Mouse (Mus musculus) layer of hippocampus, adult 9-10 months (tissue): ENCODE data around the gene Klc3.

Experiments used
- DNase-seq: peaks from one replicate; pipeline ENCODE4 v3.0.0; 2022; ENCODE audit warnings: low spot score

The Klc3 gene

GRCm38 (mm10) chr7:19409753-19410152, 5.8 kb upstream of the Klc3 start:
- no peak for DNase-seq

GRCm38 (mm10) chr7:19405417-19405816, 1.5 kb upstream of the Klc3 start:
- DNase-seq, result peak; percentile 71

DNA sequence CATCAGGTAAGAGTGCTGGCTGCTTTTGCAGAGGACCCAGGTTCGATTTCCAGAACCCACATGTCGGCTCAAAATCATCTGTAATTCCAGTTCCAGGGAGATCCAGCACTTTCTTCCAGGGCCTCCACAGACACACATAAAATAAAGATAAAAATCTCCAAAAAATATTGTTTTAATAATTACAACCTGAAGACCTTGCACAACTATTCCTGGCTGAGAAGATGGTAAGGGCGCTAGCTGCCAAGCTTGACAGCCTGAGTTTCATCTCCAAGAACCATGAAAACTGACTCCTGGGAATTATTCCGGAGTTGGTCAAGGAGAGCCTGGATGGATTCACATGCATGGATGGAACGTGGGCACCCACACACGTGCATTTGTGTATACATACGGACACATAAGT, 572 bp upstream of the Klc3 start, which contains the start of gene Ckm:
Gene Ckm, plus strand, starts transcription at position 301 of the 400 bp plus-strand sequence.
- DNase-seq, result no peak

DNA sequence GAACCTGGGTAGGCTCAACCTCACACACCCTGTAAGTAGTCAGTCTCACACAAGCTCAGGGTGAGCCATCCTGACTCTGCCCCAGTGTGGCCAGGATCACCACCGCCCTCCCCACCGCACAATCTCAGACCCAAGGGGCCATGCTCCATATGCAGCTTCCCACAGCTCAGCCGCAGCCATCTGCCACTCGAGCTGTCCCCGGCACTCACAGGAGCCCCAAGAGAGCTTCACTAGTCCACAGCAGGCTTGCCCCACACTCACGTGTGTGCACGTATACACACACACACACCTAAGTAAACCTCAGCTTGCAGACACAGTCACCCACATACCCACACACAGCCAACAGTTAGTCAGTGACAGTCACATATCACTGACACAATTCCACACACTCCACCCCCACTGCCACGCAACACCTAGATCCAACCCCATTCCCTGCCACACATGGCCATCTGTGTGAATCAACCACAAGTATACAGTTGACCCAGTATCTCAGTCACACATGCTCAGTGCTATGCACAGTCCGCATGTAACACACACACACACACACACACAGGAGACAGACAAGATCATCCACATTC, 1.3 kb downstream of the Klc3 start:
- no peak for DNase-seq

DNA sequence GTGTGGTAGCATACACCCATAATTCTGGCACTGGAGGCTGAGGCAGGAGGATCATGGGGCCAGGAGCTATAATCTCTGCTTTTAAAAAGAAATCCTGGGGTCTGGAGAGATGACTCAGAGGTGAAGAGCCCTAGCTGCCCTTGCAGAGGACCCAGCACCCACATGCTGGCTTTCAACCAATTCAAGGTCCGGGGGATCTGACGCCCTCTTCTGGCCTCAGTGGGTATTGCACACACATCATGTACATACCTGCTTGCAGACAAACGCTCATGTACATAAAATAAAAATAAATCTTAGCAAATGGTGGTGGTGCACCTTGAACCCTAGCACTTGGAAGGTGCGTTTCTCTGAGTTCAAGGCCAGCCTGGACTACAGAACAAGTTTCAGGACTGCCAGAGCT, 3.0 kb downstream of the Klc3 start:
- DNase-seq, result no peak

DNA sequence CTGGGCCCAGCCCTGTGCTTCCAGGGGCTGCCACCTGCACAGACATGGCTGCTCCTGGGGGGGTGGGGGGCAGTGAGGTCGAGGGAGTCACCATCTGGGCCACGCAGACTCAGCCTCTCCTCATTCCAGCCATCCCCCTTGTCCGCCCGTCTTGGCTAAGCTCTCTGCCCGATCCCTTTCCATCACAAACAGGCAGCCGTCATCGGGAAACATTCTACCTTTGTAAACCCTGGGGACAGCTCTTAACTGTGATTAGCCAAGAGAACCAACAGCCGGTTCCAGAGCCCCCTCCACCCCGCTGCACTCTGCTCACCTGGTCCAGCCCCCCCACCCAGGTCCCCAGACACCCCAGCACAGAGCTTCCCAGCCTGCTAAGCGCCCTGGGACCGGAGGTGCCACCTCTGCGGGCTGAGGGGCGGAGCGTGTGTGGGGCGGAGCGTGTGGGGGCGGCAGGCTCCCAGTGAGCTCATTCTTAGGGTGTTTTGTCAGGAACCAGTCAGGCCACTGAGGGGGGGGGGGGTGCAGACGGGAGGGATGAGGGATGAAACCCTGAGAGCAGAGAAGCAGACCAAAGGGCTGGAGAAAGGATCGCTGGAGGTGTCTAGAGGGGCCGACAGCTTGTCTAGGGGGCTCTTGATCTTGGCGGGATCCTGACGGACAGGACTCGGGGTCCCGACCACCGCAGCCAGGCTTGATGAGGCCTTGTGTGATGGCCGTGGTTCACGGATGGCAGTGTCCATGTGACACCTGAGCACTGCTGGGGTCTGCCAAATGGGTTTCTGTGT, 4.2 kb downstream of the Klc3 start:
- DNase-seq, result no peak

DNA sequence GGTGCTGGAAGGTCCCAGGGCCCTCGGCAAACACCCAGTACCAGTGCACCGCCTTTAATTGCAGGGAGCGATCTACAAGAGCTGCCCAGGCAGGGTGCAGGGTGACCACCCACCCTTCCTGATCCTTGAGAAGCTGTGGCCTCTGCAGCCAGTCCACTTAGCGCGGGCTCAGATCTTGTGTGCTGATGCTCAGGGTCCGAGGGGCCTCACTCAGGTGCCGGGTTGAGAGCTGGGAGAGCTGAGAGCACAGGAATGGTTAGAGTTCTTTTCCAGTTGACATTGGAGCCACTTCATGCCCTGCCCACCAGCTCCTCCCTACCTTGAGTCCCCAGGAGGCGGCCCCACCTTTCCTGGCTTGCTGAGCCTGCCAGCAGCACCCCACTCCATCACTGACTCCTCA, 9.4 kb downstream of the Klc3 start:
- DNase-seq, result no peak

DNA sequence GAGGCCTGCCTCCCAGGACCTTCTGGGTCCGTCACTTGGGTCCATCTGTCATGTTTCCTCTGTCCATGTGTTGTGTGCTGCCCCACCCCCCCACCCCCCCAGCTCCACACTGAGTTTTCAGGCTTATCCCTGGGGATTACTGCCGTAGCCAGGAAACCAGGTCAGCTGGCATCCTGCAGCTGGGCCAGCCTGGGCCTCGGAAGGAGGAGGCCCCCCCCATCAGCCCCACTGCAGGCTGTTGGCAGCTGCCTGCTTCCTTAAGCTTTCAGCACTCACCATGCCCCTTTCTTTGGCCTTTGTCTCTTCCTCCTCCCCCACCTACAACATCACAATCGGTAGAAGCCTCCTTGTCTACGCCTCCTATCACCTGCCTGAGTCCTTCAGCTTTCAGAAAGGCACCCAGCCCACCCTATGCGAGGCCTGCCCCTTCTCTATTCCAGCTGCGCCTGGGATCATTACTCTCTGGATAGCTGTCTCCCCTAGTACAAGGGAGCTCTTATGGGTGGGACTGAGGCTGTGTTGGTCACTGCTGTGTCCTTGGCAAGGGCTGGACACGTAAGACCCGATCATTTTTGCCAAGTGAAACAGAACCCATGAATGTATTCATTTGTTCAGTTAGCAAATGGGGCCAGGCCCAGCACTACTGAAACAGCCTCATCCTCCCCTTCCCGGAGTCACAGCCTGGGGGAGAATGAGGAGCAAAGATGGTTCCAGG, 15.0 kb downstream of the Klc3 start:
- DNase-seq, result no peak

- no peak for DNase-seq
Measured at GRCm38 (mm10) chr7:19383708-19384107, 20.2 kb downstream of the Klc3 start.

DNA sequence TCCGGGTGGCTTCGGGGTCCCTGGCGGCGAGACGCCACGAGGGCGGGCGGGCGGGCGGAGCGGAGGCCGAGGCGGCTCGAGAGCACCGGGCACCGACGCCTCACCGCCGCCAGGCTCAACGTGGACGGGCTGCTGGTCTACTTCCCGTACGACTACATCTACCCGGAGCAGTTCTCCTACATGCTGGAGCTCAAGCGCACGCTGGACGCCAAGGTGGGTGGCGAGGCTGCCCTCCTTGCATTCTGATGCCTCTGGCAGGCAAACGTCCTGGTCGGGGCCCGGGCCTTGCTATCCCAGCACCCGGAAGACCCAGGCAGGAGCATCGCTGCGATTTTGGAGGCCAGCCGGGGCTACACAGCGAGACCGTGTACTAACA, 21.8 kb downstream of the Klc3 start:
- no peak for DNase-seq

DNA sequence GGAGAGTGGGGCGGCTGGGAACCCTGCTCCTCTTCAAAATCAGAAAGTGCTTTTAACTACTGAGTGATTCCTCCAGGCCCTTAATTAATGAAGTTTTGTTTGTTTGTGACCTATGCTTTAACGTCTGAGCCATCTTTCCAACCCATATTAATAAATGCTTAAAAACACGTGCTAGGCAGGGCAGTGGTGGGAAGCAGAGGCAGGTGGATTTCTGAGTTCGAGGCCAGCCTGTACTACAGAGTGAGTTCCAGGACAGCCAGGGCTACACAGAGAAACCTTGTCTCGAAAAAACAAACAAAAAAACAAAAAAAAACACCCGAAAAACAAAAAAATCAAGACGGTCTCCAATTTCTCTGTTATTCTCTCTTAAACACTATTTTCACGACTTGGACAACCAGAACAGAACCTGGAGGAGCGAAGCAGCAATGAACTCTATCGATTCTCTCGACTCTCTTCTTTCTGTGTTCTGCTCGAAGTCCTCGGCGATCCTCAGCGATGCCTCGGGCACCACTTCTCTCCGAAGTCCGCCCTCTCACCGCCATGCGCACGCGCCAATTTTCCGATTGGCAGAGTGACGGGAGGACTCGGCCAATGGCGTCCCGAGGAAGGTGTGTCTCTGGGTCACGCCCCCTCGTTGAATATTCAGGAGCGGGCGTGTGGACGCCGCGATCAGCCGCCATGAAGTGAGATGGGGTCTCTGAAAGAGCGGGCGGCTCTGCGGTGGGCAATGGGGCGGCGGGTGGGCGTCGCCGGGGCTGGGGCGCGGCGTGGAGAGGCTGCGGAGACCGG, 22.3 kb downstream of the Klc3 start, which contains the start of gene Ercc2:
Gene Ercc2, plus strand, starts transcription at position 634 of the 789 bp plus-strand sequence.
- peak; percentile 98 for DNase-seq

DNA sequence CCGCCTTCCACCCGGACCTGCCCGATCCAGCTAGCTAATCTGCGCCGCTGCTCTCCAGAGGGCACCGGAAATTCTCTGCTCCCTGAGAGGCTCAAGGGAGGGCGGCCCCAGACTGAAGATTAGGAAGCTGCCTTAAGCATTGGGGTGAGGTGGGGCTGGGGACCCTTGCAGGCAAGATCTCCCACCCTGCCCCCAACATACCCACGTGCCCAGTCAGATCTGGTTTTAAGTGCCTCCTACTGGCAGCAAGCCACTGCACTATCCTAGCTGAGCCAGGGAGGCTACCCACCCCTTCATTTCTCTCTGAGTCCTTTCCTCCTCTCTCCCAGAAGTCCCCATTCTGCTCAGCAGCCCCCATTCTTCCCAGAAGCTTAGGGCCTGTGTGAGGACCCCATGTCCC, 25.9 kb downstream of the Klc3 start:
- no peak for DNase-seq

- DNase-seq, result no peak
Measured at GRCm38 (mm10) chr7:19376019-19376418, 27.9 kb downstream of the Klc3 start.

GRCm38 (mm10) chr7:19375368-19375767, 28.5 kb downstream of the Klc3 start:
- DNase-seq, result no peak

- DNase-seq, result no peak
Measured at GRCm38 (mm10) chr7:19373367-19373766, 30.5 kb downstream of the Klc3 start.

GRCm38 (mm10) chr7:19369823-19370425, 34.0 kb downstream of the Klc3 start:
- no peak for DNase-seq

DNA sequence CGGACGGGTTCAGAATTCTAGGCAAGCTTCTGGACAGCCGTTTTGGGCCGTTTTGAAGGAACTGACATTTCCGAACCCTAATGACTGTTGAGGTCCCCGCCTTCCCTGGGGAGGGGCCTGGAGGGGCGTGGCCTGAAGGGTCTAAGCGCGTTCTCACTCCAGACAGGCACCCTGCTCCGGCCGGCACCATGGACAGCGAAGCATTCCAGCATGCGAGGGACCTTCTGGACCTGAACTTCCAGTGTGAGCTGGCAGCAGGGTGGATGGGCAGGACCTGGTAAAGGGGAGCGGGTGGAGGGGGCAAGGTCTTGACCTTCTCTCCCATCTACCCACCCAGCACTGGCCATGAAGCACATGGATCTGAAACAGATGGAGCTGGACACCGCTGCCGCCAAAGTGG, 35.5 kb downstream of the Klc3 start:
- DNase-seq, result no peak

DNA sequence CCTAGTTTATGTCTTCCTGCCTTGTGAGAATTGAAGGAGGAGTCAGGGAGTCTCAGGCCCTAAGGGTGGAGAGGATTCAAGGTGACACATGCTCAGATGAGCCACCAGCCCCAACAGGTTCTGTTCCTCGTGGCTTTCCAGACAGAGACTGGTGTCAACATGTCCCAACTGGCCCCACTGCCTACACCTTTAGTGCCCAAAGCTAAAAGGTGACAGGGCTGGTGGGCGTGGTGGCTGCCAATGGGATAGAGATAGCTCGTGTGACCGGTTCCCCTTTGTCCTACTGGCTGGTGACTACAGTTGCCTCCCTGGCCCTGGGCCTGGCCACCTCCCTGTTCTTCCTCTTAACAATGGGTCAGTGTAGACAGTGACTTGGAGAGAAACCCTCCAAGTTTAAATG, 38.5 kb downstream of the Klc3 start:
- no peak for DNase-seq

DNA sequence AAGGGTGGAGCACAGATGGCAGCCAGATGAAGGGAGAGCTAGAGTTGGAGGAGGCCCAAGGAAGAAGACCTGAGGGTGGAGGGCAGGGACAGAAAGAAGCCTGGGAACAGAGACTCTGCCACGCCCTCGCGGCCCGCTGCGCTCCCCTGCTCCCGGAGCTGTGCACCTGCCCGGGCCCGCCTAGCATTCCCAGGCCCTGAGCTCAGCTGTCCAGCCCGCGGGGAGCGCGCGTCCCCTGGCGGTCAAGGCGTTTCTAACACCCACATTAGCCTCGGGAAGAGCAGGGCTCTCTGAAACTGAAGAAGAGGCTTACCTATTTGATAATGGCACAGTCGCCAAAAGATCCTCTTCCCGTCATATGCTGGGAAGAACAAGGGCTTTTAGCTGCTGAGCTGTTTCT, 40.0 kb downstream of the Klc3 start:
- DNase-seq, result no peak

GRCm38 (mm10) chr7:19362276-19362675, 41.6 kb downstream of the Klc3 start:
- no peak for DNase-seq

DNA sequence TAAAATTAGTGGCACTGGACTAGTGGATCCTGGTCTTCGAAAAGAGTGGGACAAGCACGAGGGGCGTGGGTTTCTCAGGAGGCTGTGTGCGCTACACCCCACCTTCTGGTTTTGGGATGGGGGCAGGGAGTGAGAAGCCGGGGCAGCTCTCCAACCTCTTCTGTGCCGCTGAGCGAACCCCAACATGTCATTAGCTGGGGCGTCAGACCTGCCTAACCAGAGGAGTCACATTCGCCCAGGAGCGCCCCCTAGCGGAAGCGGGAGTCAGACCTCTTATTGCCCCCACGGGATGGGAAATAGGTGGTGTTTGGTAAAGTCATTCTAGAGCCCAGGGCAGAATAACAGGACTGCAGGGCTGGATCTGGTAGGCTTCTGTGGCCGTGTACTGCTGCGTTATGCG, 42.2 kb downstream of the Klc3 start:
- no peak for DNase-seq

- DNase-seq, result peak; percentile 76
Measured at GRCm38 (mm10) chr7:19360944-19361343, 43.0 kb downstream of the Klc3 start.
